Mouse (Mus musculus) erythroblast, adult 5-6 weeks (primary cell): ENCODE results near the gene Pcsk6. TPM values are rescaled to one million over a fixed set of nuclear protein-coding genes. Genes with fewer than 3 reads are reported as not detected.
"Not testable (repeated sequence)": the region's sequence is repeated elsewhere in the genome, so short reads cannot be mapped to it uniquely, and the experiment has no call there.

ENCODE experiments used
- ATAC-seq: replicated peaks from 2 replicates; pipeline ENCODE4 v1.8.0; 2016; ENCODE audit warnings: moderate number of reproducible peaks, mild to moderate bottlenecking, moderate TSS enrichment, inconsistent platforms; ENCODE audit not compliant: poor library complexity, low FRiP score, severe bottlenecking
- total RNA-seq, 2 experiments: library from RNA; stranded (forward) in 1 of 2; stranded (reverse) in 1 of 2; fragments of 150-400 nt in 1 of 2; fragments of 200-764, 138-1000 nt in 1 of 2; gene quantifications; 2 replicates each; pipeline versions ENCODE4 v1.2.3 to v1.2.4; 2015 to 2017; ENCODE audit warnings: low replicate concordance in 2 of 2

Pcsk6 gene
- total RNA-seq (2015; ENCODE audit: low replicate concordance), result not detected in 2 replicates
- not detected in 2 replicates for total RNA-seq (2017; ENCODE audit: low replicate concordance)

DNA sequence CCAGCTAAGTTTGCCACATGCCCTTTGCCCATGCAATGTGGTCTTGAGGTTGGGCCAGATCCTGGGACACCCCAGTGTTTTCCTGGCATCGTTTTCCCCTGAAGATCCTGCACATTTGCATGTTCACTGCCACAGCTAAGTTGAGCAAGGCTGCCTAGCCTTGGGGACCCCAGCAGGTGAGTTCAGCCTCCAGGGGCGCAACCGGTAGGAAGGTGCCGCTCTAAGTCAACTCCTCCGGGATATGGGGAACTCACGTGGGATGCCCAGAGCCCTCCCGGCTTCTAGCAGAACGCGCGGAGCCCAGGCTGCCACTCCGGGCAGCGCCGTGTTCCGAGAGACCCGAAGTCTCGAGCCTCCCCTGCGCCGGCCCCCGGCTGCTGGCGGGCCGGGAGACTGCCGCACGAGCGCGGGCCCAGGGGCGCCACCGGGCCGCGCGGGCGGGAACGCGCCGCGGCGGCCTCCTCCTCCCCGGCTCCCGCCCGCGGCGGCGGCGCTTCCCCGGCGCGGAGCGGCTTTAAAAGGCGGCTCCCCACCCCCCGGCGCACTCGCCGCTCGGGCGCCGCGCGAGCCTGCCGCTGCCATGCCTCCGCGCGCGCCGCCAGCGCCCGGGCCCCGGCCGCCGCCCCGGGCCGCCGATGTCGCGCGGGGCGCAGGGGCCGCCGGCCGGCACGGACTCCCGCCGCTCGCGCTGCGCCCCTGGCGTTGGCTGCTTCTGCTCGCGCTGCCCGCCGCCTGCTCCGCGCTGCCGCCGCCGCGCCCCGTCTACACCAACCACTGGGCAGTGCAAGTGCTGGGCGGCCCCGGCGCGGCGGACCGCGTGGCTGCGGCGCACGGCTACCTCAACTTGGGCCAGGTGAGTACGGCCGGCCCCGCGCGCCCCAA lies at the start of gene Pcsk6:
Gene Pcsk6 (plus strand): TSS at position 144 of the 882 bp plus-strand sequence.
- ATAC-seq, result no peak

DNA sequence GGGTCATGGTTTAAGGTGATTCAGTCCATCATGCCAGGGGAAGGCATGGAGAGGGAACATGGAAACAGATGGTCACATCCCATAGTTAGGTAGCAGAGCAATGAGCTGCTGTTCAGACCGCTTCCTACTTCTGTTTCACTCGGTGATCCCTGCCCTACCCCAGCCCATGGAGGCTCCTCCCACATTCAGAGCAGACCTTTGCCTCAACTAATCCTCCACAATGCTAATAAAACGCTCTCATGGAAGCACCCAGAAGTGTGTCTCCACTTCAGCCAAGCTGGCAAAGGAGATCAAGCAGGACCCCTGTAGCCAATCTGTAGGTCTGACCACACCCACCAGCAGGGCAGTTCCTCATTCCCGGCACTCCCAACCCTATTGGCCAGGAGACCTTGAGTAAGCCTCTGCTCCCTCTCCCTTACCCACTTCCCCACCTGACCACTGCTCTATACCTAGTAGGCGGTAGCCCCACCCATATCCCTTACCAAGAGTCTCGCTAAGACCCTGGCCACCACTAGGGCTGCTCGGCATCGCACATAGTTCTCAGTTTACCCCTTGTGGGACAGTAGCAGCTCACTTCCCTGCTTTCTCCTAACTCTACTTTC lies 47.8 kb upstream of the Pcsk6 start:
- ATAC-seq, result no peak

DNA sequence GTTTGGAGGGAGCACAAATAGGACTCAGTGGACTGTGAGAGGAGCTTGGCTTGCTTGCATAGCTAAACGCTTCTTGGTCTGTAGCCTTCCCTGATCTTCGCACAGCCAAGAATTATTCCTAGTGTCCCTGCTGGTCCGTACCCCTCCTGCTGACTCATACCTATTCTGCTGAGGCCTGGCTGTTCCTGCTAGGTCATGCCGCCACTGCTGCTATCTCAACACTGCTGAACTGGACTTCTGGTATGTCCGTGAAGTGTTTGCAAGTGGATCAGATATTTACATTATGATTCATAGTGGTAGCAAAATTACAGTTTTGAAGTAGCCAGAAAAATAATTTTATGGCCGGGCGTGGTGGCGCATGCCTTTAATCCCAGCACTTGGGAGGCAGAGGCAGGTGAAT lies 44.0 kb upstream of the Pcsk6 start:
- ATAC-seq, result no peak

DNA sequence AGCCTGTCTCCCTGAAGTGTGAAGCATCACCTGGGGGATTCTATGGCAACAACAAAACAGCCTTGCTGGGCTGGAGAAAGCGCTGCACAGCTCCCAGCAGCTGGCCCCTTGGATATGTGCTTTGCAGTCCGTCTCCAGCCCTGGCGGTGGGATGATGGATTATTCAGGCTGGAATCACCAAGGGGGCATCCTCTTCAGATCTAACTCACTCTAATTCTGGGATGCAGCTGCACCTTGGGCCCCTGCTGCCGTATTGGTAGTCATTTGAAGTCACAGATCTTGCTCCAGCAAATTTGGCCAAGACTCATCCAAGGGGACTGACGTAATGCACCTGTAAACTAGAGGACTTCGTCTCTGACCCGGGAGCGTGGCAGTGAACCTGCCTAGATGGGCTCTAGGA lies 41.1 kb upstream of the Pcsk6 start:
- ATAC-seq, result no peak

DNA sequence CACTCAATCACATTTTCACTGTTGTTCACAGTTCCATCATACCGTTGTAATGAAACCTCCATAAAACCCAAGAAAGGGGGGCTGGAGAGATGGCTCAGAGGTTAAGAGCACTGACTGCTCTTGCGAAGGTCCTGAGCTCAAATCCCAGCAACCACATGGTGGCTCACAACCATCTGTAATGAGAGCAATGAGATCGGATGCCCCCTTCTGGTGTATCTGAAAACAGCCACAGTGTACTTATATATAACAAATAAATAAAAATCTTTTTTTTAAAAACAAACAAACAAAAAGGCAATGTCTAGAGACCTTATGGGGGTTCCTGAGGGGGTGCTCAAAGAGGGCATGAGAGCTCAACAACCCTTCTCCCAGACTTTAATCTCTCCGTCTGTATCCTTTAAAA lies 39.6 kb upstream of the Pcsk6 start:
- ATAC-seq, result not testable (repeated sequence)

DNA sequence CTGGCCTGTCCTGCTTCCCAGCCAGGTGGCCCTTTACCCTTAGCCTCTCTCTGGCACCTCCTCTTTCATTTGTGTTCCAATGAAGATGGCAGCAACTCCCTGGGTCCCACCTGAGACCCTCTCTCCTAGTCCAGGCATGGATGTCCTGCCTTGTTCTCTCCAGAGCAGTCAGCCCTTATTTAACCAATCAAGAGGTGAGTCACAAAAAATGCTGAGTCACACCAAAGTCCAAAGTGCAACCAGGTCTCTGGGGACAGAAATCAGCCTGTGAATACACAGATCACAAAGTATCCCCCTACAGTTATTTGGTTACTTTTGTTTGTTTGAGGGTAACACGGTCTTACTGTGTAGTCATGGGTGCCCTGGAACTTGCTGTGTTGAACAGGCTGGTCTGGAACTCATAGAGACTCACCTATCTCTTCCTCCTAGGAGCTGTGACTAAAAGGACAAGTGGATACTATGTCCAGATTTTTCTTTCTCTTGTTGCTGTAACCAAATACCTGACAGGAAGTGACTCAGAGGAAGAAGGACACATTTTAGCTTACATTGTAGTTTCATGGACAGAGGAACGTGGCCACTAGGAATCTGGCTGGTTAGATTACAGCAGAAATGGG lies 38.9 kb upstream of the Pcsk6 start:
- no peak for ATAC-seq

DNA sequence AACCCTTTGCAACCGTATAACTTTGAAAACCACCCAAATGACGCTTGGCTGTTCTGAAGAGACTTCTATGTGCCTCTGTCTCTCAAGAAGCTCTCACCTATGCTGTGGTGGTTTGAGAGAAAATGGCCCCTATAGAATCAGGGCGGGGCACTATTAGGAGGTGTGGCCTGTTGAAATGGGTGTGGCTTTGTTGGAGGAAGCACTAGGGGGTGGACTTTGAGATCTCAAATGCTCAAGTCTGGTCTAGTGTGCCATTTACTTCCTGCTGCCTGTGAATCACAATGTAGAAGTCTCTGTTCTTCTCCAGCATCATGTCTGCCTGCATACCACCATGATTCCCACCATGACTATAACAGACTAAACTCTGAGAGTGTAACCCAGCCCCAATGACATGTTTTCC lies 21.8 kb upstream of the Pcsk6 start:
- no peak for ATAC-seq

DNA sequence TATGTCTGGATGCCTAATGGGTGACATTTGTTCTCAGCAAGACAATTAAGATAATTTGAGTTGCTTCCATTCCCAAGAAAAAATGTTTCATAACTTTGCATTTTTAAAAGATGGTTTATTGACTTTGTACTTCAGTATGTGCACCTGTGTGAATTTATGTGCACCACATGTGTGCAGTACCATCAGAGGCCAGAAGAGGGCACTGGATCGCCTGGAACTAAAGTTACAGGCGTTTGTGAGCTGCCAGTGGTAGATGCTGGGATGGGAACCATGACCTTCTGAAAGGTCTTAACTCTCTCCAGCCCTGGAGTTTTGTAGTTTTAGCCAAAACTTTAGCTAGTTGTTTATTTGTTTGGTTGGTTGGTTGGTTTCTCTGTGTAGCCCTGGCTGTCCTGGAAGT lies 18.3 kb upstream of the Pcsk6 start:
- no peak for ATAC-seq

DNA sequence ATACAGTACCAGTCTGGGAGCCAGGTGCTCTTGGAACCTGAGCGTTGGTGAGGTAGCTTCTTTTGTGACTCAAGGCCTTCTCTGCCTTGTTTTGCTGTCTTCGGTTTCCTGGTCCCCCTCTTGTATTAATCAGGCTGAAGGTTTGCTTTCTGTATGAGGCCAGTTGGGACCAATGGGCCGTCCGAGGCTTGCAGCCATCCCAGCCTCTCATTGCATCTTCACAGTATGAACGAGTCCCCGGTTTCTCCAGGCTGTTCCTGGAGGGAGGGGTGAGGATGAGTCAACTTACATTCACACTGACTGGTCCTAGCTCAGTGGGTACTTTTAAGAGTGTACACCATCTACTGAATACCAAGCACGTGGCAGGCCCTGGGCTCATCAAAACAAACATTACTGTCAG lies 553 bp upstream of the Pcsk6 start:
- no peak for ATAC-seq

DNA sequence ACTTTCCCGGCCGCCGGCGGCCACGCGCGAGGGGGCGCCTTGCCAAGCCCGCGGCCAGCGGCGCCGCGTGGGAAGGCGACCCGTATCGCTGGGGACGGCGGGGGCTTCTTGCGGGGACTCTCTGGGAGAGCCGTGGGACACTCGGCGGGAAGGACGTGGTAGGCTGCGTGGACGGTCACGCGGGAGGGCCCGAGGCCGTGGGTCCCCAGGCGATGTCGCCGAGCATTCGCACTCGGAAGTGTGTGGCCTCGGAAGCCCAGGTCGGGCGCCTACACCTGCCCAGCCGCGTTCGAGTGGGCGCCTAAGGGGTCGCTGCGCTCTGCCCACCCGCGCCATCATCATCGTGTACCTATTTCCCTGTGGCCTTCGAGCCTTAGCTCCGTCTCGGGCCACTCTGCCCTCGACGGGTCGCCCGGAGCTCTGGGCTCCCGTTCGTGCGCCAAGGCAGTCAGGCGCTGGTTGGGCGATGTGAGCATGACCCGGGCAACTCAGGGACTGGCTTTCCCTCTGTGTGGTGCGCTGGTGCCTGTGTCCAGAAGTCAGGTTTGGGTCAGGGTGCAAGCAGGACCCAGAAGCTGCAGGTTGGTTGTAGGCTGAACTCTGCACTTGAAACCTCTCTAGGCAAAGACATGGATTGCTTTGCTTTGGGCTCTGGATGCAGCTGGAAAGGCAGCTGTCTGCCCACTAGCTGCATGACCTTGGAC lies 1.1 kb downstream of the Pcsk6 start:
- no peak for ATAC-seq

DNA sequence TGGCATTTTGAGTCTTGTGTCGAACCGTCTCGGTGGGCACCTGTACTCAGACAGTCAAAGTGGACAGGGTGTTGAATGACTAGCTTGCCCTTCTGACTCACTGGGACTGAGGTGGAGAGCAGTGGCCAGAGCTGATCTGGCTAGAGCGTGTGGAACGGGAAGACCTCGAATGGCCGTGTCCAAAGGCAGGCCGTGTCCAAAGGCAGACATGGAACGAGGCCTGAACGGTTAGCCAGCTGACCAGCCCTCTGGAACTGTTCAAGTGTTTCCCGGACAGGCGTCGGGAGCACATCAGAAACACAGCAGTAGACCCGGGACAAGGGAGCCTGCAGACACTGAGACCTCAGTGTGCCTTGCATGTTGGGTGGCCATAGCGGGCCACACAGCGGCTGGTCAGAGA lies 7.6 kb downstream of the Pcsk6 start:
- ATAC-seq, result no peak

DNA sequence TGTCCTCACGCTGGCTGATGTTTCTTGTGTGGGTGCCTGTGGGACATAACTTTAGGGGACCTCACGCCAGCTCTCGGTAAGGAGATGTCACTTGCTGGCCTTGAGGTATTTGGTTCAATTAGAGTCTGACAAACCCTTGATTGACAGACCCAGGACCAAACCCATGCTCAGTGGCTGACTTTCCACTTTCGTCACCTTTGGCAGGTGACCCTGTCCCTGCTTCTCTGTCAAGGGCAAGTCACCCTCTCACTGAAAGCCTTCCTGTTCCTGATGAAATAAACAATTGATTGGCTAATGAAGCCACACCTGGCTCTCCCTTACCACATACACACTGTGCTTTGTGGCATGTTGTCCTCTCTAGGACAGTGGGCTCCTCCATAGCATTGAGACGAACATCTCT lies 8.3 kb downstream of the Pcsk6 start:
- ATAC-seq, result no peak

DNA sequence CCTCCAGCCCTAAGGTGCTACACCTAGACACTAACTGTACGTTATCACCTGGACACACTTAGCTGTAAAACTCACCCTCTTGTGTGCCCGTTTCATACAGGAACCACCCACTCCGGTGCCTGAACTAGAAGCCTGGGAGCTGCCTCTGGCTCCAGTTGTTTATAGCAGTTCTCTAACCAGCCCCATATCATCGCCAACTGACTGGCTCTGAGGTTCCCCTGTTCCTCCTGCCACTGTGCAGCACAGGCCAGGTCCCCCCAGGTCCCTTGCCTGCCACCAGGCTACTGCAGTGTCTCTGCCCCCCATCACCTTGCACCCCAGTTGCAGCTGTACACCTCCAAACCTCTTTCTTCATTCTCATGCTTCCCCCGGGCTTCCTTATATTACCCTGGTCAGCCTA lies 8.7 kb downstream of the Pcsk6 start:
- ATAC-seq, result no peak

DNA sequence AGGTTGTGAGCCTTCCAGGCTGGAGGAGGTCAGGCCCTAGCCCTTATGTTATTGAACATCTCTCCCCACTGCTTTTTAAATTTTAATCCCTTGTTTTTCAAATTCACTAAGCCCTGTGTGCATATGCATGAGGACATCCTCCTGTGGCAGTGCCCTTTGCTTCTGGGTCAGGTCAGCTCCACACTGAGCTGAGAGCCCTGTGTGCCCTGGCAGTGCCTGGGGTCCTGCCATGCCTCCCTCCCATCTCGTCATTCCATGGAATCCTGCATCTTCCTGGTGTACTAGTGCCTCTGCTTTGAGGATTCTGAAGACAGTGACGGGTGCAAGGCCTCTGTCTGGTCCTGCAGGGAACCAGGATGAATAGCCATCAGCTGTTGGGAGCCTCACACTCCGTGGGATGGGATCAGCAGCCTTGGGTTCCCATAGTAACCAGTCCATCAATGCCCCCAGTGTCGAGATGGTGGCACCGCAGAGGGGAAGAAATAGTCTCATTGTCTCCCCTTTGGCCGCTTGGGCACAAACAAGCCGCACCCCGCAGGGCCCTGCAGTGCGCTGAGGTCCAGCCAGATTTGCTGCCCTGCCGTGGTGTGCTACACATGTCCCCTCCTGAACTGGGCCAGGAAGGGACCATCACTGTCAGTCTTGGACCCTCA lies 9.5 kb downstream of the Pcsk6 start:
- no peak for ATAC-seq

DNA sequence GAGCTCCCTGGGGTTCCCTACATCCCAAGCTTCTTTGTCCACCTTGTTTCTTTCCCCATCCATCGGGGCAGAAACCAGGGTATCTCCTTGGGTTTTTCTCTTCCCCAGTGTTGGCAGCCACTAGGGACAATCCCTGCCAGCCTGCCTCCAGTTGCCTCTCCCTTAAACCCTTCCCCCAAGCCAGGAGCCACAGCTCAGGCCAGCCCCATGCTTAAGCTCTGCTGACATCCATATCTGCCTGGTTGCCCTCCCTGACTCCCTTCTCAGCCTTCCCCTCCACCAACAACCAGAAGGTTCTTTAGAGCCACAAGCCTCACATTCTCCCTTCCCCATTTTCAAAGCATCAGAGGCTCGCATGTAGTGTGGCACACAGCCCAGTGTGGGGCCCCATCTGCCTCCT lies 10.3 kb downstream of the Pcsk6 start:
- ATAC-seq, result no peak

DNA sequence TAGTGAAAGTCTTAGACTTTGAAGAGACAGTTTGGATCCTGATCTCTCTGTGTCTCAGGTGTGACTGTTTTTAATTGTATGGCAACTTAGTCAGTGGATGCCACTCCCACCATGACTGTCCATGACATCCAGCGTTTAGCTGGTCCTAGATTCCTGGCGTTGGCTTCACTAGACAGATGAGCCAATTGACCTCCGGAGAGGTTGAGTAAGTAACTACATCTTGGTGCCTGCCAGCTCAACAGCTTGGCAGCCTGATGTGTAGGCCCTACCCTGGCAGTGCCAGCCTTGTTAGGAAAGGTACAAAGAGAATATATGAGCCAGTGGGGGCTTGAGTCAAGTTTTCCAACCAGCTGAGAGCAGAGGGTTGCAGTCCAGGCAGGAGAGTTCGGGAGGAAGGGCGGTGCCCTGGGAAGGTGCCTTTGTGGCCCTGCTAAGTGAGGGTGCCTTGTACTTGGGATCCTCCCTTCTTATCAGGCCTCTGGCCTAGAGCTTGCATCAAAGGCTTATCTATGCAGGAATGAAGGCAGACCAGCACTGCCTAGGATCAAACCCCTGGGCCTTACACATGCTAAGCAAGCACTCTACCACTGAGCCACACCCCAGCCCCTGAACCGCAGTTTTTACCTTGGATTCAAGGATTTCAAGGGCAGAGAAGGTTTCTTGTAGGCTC lies 11.8 kb downstream of the Pcsk6 start:
- ATAC-seq, result peak; percentile 57

DNA sequence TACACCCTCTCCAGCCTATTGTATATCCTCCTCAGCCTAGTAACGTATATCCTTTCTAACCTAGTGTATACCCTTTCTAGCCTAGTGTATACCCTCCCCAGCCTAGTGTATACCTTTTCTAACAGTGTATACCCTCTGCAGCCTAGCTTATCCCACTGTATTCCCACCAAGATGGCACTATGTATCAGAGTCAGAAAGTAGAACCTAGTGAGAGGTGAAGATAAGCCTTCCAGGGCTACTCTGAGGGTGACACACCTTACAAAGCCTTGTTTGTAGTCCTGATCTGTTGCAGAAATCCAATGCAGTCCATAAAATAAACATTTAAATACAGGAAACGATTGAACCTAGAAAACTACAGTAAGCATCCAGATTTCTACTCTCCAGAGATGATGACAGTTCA lies 12.4 kb downstream of the Pcsk6 start:
- ATAC-seq, result no peak

DNA sequence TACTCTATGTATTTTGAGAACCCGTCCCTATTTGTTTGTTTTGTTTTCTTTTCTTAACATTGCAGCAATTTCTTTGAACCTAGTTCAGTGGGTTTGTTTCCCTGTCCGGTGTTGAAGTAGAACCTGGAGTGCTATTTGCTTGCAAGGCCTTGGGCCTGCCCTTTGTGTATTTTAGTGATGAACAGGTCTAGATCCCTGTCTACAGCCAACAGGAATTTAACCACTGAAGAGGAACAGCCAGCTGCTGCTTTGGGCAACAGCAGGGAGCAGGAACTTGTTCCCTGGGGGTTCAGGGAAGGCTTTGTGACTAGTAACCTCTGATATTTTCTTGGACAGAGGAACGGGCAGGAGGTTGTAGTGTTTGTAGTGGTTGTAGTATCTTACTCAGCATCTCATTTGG lies 15.1 kb downstream of the Pcsk6 start:
- ATAC-seq, result no peak

DNA sequence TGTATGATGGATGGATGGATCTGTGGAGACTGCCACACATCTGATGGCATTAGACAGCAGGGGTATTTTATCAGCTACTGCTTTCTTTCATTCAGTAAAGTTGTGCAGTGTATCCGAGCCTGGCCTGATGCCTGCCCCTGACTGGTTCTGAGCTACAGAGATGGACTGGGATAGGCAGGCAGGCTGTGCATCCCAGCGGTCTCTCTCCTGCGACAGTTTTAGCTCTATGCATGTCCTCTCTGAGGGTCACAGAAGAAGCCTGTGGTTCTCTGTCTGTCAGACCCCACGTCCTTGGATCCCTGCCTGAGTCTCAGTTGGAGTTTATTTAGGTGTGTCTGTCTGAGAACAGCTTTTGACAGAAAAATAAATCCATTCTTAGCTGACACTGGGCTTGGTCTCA lies 16.7 kb downstream of the Pcsk6 start:
- no peak for ATAC-seq
